Mouse (Mus musculus) cerebral cortex, adult 2 months (tissue): ENCODE data around the gene Naga.

Experiments used
- WGBS: fragments of 180-500 bp; shearing (Covaris S2); methylation state at CpG from one replicate; pipeline ENCODE4 v1.1.7; 2018; 5-methylcytosine and 5-hydroxymethylcytosine counted together

Naga gene

GRCm38 (mm10) chr15:82337875-82338274, 850 bp downstream of the Naga start:
- 24% methylated on average over 4 of the region's 4 CpGs for WGBS

DNA sequence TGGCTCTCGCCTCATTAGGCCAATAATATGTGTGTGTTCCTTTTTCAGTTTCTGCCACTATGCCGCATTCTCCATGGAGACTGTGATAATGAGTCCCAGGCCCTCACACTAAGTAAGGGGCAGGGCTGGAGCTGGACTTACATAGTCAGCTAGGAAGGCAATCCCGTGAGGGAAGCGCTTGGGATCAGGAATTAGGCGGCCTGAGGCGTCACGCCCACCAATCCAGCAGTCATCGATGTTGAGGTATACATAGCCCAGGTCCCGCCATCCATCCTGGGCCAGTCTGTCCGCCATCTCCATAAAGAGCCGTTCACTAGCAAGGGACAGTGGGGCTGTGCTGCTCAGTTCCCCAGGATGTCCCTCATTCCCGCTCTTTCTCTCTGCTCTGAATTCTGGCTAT, 2.1 kb downstream of the Naga start:
- WGBS = 85% methylated on average over 12 of the region's 12 CpGs

DNA sequence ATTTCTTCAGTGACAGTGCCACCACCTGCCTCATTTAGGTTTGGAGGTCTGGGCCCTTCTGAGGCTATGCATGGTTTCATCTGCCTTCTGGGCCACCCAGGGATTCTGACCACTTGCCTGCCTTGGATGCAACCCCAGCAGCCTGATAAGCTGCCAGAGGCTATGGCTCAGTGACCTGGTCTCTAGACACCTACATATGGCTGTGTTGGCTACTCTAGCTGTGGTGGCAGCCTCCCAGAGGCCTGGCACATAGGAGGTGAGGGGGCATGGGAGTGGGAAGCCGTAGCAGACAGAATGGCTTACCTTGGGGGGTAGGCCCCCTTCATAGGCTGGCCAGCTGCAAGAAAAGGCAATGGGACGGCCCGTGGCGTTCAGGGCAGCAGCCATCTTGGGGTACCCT, 3.5 kb downstream of the Naga start:
- 99% methylated on average over 4 of the region's 4 CpGs for WGBS

- WGBS = 78% methylated on average over 2 of the region's 2 CpGs
Measured at GRCm38 (mm10) chr15:82325382-82325781, 13.3 kb downstream of the Naga start.

DNA sequence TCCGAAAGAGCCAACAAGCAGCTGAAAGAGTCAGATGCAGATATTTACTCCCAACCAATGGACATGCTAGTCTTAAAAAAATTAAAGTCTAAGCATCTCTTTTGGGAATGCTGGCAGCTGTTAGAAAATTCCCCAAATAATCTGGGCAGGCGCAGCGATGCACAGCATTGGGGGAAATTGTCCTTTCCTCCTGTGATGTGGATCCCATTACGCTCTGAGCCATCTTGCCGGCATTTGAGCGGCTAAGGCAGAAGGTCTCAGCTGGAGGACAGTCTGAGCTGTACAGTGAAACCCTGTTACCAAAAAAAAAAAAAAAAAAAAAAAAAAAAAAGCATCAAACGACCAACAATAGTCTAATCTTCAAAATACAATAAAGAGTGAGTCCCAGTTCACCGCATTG, 16.5 kb downstream of the Naga start:
- 72% methylated on average over 8 of the region's 8 CpGs for WGBS

GRCm38 (mm10) chr15:82319613-82320012, 19.1 kb downstream of the Naga start:
- 56% methylated on average over 1 of the region's 1 CpGs for whole genome bisulfite sequencing

DNA sequence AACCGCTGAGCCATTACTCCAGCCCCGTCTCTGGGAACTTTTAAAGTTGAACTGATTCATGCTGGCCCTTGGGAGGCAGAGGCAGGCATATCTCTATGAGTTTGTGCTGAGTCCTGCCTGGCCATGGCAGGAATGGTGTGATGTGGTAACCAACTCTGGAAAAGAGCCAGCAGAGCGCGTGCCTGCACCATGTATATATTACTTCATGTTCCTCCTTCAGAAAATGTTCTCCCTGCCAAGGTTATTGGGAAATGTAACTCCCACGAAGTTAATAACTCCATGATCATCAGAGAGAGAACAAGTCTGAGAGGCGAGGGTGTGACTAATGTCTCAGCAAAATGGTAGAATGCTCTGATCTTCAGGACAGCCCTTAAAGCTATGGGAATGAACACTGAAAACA, 20.9 kb downstream of the Naga start:
- 86% methylated on average over 6 of the region's 6 CpGs for WGBS

DNA sequence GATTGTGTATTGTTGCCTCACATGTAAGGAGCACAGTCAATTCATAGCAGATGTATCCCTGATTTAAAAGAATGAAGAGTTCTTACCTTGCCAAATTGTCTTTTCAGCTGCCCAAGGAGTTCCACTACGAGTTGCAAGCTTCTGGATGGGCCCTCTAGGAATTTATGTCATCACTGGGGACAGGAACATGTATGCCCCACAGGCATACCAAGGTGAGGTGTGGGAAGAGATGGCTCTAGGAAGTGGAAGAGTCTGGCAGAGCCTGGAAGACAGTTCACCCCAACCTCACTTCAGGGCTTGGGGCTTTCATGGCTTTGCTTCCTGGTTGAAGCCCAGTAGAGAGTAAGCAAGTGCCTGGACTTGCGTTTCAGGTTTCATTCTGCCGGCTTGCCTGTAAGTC, 30.3 kb downstream of the Naga start:
- WGBS = 86% methylated on average over 3 of the region's 3 CpGs

DNA sequence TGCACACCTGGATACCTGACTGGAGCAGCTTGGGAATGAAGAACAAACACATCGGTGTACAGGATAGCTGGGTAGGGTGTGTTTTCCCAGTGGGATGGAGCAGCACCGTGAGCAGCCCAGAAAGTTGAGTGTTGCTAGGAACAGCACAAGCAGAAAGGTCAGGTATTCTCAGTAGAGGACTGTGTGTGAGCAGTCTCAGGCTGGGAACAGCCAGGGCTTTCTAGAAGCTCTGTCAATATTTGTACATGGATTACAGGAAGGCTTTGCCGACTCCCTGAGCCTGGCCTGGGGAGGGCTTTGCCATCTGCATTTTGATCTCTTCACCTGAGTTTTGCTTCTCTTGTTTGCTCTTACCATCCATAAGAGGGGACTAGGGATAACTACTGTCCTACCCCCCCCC, 31.6 kb downstream of the Naga start:
- 76% methylated on average over 3 of the region's 3 CpGs for WGBS

DNA sequence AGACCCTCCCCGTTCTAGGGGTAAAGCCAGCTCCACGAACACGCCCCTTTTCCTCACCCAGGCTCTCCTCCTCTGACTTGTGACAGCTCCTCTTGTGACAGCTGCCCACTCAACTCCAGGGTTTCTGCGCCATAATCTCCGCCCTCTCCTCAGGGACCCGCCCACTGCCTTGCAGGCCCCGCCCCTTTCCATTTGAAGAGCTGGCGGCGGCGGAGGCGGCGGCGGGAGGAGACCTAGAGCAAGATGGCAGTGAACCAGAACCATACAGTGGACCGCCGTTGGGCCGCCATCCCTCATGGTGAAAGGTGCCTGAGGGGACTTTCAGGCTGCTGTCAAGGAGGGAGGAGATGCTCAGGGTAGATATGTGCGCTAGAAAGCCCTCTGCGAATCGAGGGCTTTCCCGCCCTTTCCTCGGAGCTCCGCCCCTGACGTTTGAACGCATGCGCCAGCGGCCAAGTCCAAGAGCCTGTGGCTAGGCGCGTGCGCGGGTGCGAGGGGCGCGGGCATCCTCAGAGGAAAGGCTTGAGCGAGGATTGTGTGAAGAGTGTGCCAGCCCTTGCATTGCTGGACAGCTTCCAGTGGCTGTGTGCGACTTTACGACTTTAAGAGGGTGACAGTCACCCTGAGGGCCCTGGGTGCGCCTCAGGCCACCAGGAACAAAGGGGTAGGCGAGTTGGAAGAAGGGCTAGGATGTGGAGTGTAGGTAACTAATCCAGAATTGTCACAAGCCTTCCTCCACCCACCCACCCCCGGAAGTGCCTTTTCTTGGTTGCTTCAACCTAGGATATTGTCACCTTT, 39.8 kb downstream of the Naga start, which contains the start of gene Wbp2nl:
Gene Wbp2nl, plus strand, starts transcription at position 191 of the 798 bp plus-strand sequence.
- whole genome bisulfite sequencing = 57% methylated on average over 39 of the region's 39 CpGs

DNA sequence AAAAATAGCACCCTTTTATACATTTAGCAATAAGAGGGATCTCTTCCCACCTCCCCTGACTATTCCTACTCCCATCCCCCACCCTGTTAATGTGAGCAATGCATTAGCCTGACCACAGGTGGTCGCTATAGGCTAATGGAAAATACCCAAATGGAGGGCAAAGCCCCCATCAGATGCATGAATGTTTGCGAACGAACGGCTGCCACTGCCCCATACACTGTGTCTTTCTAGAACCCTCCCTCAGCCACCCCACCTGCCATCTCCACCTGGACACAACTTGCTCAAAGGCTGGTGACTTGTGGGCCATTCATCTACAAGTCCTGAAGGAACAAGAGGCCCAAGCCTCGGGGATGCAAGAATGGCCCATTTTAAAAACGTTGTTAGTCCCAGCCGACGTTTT, 44.7 kb downstream of the Naga start:
- 13% methylated on average over 8 of the region's 8 CpGs for WGBS

- 6% methylated on average over 7 of the region's 7 CpGs for whole genome bisulfite sequencing
Measured at GRCm38 (mm10) chr15:82293271-82293711, 45.4 kb downstream of the Naga start.

DNA sequence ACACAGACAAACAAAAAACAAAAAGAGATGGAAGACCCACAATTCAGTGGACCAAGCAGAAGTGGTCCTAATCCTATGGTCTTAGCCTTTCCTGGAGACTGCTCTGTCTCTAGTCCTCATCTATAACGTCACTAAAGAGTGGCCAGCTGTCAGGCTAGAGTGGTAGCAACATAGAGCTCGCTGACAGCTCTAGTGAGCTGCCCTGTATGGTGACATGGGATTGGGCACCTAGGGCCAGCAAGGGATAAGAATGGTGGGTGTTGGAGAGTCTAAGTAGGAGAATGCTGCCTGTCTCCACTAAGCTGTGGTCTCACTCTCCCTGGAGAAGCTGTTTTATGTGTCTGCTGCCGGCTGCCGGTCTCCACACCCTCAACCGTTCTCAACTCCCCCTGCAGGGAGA, 45.9 kb downstream of the Naga start:
- 37% methylated on average over 5 of the region's 5 CpGs for WGBS

DNA sequence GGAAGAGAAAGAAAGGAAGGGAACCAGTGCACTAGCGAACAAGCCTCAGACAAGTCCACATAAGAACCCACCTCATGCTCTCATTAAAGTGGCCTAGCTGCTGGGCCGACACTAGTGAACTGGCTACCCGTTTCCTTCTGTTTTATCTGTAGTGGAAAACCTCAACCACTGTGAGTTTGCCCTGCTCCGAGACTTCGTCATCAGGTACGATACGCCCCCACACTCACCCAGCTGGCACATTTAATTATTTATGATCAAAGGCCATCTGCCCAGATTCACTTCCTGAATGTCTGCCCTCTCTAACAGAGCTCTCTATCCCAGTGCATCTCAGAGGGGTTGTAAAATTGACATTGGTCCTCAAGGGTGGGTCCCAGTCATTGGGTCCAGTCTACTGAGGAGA, 48.5 kb downstream of the Naga start:
- WGBS = 79% methylated on average over 7 of the region's 7 CpGs

DNA sequence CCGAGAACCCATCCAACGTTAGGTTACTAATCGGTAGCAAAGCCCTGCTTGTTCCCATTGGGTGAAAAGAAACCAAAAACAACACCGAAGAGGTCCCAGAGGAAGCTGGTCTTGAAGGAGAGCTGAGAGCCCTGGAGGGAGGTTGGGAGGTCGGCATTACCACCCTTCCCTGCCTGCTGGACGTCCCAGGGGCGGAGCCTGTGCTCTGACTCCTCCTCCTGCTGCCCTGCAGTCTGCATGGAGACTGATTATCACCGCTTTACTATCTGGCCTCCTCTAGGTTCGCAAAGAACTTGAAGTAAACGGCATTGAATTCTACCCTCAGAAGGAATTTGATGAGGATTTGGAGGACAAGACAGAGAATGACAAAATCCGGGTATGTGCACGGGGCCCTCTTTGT, 52.6 kb downstream of the Naga start:
- 70% methylated on average over 12 of the region's 12 CpGs for WGBS

DNA sequence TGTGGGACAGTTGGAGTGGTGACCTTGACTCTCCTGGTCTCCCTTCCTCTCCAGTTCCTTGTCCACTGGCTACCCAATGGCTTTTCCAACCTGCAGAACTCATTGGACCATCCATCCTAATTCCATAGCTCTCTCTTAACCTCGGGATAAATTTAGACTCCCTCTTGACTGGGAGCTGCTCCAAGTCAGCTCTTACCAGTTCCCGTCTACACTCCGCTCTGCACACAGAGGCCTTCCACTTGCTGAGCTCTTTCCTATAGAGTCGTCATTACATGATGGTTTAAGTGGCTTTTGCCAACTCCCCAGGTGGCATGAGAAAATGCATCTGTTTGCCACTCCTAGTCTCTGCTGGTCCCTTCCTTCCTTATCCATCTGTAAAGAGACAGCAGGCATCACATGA, 58.1 kb downstream of the Naga start:
- 38% methylated on average over 4 of the region's 4 CpGs for WGBS
